Mouse (Mus musculus) gastrocnemius, postnatal 4 days (tissue): ENCODE data around the gene Sost. TPM values are rescaled to one million over a fixed set of nuclear protein-coding genes. Genes with fewer than 3 reads are reported as not detected.

Experiments used
- DNase-seq, 2 experiments: peaks; one replicate each; pipeline ENCODE4 v3.0.0; 2021 to 2022; ENCODE audit warnings: low spot score in 2 of 2, mixed read lengths in 2 of 2
- total RNA-seq, 2 experiments: library from RNA; stranded (reverse); gene quantifications; 2 replicates each; pipeline ENCODE4 v1.2.3; 2021

The Sost gene
- total RNA-seq, 2 experiments from 2014 or later: 0.16 TPM; not detected in 1

DNA sequence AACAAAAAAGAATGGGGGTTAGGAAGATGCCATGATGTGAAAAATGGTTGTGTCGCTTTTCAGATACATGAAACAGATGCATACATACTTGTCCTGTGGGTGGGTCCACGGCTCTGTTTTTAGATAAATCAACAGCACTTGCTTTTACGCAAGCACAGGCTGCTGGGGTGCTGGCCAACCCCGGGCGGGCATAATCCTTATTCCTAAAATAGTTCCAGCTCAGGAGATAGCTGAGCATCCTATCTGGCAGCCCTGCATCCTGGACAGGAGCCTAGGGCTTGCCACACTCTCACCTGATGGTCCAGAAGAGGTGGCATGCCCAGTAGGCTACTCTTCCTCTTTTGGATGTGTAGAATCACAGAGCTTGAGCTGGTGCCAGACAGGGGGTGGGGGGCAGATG lies 16.8 kb downstream of the Sost start:
- no peak for DNase-seq

DNA sequence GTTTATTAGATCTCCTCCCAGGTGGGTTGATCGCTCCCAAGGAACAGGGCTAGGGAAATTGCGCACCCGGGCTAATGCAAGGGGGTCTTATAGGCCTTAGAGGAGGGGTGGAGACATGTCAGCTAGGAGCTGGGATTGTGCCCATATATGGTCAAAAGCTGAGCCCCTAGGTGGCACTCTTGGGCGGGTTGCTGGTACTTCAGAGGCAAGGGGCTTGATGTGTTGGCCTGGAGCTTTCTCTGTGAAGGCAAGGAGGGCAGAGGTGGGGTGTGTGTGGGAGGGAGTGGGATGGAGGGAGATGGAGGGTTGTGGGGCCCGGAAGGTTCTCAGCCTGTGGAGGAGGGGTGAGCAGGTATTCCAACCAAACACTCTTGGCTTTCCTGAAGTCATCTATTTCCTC lies 20.3 kb downstream of the Sost start:
- no peak for DNase-seq

DNA sequence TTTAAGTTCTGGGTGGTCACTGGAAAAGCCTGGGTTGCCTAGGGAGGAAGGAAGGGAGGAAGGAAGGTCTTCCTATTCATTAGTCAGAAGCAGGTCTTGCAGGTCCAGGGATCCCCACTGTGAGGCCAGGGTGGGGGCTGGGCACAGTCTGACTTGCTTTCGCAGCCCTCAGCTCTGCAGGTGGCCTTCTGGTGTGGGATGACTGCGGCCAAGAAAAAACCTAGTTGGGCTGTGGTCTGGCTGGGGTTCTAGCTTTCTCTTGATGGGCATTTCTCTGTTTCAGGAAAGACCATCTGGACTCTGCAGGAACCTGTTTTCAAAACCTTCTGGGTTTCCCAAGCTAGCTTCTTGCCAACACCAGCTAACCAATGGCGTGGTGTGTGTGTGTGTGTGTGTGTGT lies 23.8 kb downstream of the Sost start:
- DNase-seq: no peak

DNA sequence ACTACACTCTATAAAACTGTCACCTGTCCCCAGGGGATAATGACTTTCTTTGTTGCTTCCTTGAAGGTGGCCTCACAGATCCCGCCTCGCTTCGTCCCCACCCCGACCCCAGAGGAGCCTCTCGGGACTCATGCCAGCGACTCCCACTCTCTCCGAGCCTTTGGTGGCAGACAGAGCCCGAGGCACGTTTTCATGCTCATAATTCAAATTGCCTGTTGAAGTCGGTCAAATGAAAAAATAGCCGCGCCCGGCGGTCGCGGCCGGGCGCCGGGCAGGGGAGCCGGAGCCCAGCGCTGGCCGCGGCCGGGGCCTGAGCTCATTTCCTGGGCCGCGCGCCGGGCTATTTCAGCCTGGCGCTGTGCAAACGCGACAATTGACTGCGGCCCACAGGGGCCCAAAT lies 29.7 kb downstream of the Sost start:
- DNase-seq: peak in 1 of 2 experiments; percentile 33

DNA sequence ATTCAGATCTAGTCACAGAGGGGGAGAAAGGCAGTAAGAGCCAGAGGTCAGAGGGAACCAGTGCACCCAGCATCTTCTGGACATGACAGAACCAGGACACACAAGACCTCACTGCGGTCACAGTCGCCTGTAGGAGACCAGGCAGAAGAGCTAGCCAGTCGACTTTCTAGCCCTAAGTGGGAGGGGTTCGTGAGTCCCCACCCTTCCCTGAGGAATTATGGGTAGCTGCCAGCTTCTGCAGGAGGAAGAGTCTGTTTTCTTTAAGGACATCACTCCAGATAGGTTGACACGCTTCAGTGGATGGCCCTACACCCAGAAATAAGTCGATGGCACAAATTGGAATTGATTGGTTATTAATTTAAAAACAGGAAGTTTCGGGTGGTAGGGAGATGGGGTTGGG lies 30.4 kb downstream of the Sost start:
- DNase-seq: no peak

DNA sequence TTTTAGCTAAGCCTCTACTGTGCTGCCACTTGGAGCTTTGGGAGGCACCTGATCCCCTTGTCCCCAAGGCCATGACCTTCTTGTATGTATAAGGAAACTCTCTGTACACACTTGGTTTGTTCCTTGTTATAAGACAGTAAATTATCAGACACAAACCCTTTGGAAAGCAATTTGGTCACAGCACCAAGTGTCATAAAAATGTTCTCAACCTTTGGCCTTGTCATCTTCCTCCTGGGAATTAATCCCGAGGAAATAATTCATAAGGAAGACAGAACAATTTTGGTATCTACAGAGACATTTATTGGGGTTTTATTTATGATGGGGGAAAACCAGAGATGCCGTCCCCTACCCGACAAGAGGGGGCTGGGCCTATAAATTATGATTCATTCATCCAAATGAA lies 31.1 kb downstream of the Sost start:
- no peak for DNase-seq

DNA sequence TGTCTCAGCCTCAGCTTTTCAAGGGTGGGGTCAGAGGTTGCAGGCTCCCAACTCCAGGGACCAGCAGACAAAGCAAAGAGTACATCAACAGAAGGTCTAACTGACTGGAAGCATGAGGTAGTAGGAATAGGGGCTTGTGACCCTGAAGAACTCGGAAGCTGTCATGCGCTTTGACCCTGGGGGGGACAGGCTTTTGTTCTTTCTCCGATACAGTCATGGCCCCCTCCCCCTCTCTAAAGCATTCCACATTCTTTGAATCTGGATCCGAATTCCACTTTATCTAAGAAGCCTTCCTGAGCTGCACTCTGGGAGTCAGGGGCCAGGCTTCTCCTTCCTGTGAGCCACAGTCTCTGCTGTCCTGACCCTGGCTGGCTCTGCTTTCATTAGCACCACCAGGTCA lies 34.8 kb downstream of the Sost start:
- no peak for DNase-seq

DNA sequence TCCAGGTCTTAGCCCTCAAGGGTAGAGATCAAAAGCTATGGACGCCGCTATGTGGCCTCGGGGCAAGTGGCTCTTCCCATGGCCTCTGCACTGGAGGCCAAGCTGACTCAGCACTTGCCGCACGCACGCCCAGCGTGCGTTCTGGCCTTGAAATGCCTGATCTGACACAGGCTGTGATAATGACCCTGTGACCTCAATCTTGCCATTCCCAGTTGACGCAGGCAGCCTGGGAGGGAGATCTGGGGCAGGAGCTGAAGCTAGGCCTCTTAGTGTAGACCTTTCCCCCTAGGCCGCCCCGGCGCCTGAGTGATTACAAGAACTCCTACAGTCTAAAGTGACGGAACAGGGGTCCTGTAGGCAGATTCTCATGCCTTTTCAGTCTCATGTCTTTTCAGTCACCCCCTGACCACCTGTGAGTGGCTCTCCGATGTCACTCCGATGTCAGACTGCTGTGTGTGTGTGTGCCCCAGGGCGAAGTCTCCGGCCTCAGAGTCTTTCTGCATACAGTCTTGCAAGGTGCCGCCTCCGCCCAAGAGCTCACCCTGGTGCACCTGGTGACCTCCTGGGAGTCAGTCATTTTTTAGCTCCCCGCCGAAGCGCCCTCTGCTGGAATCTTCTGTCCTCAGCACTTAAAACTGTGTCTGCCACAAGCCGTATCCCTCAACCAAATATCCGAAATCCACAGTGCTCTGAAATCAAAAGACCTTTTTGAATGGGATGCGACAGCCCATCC lies 38.6 kb downstream of the Sost start:
- no peak for DNase-seq

DNA sequence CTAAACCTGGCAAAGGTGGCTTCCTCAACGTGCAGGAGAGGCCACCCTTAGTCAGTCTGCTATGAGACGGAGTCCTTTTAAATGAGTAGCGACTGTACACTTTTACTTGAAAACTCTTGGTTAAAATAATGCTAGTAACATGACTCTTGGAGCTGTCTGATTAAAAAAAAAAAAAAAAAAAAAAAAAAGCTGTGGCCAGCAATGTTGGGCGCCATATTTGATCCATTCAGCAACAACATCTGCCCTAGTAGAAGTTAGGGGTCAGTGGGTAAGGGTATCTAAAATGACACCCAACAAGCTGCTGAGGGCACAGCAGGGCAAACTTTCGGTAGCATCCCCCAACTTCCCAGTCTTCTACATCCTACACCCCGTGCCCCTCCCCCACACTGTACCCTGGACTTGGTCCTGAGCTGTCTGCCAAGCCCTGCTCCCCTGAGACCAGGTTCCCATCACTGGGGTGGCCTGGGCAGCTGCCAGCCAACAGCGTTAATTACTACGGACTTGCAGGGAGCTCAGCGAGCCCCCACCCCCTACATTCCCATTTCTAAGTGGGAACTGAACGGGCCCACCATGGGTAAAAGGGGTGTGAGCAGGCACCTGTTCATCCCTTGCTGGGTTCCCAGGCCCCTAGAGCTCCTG lies 39.7 kb downstream of the Sost start:
- no peak for DNase-seq

DNA sequence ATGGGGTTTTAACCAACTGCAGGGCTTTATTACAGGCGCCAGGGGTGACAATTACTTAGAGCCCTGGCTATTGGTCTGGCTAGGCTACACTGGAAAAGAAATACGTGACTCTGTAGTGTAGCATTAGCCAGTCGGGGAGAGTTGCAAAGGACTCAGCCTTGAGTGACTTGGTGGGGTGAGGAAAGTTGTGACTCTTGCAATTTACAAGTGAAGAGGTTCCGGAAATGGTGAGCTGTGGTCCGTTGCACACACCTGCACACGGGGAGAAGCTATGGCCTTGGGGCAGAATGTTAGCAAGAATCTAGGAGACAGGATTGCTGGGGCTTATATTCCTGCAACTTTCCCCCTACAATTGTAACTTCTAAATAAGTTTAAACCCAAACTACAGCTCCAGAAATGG lies 41.2 kb downstream of the Sost start:
- no peak for DNase-seq

DNA sequence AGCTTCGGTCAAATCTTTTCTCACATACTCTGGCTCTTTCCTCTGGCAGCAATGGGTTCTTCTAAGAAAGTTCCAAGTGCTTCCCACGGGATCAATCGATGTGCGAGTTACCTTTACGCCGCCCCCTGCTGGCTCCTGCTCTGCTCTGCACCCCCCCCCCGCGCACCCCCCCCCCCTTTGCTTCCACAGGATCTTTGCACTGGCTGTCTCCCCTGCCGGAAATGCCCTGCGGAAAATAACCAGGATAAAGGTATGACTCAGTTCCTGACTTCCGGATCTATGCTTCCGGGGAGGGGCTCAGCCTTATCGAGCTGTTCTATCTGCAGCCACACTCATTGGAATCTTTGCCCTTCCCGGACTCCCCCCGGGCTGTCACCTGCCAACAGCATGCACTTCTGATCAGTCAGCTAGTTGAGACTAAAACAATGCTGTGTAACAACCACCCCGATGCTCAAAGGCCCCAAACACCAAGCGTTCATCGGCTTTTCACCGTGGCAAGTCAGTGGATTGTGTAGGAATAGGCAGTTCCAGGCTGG lies 42.3 kb downstream of the Sost start:
- DNase-seq: no peak

DNA sequence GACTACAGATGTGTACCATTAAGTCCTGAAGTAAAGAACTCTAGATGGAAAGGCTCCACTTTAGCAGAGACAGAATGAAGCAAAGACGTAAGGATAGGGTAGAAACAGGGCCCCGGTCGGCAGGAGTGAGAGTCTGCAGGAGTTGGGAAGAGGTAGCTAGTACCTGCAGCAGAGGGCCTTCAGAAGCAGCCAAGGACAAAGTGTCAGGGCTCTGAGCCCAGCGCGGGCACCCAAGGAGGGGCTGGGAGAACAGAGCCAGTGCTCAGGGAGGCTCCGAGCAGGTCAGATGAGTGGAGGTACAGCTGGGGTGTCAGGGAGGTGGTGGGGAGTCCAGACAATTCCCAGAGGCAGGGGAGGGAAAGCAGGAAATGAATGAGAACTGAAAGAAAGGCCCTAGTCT lies 42.8 kb downstream of the Sost start:
- no peak for DNase-seq

DNA sequence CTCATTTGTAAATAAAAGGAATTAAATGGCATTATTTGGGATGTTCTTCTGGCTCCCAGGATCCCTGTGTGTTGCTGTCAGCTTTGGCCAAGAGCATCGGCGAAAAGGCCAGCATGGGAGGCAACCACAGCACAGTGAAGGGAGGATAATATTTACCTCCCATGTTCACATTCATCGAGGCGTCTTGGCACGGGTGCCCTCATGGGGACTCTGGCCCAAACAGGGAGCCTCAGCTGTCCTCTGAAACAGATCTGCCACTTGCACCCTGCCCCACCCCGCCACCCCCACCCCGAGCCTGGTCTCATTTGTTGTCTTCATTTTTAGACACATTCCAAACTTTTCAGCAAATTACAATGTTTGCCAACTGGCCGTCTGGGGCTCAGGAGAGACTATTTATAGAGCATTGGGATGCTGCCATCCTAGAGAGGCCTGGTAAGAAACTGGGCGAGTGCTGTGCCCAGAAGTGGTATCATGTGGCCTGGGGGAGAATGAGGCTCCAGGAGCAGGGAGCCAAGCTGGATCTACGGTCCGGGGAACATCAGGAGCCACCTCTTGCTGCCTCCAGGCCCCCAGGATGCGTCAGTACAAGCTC lies 45.4 kb downstream of the Sost start:
- DNase-seq: peak in 1 of 2 experiments; percentile 24

DNA sequence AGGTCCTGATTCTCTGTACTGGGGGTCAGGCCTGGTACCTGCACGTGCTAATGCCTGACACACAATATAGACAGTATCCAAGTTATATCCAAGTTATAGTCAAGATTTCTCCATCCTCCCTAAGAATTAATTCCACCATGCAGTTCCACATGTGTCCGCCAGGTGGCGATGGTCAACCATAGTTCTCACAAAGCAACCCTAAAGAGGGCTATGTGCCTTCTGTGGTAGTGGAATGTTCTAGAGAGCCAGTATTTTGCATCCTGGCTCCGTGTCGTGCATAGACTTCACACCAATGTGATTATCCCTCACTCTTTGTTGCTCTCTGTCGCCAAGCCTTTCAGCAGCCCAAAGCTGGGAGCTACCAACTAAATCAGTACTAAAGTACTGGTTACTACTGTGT lies 47.2 kb downstream of the Sost start:
- DNase-seq: peak; percentile 50 to 76

DNA sequence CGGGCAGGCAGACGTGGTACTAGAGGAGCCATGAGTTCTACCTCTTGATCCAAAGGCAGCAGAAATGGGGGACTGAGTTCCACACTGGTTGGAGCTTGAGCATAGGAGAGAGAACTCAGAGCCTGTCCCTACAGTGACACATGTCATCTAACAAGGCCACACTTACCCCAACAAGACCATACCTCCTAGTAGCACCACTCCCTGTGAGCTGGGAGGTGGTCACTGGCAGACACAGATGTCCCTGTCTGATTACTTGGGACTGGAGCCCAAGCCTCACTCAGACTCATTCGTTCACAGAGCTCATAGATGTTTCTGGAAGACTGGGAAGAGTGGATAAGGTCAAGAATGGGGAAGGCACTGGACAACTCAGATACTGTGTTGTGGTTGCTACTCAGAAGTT lies 48.2 kb downstream of the Sost start:
- no peak for DNase-seq

DNA sequence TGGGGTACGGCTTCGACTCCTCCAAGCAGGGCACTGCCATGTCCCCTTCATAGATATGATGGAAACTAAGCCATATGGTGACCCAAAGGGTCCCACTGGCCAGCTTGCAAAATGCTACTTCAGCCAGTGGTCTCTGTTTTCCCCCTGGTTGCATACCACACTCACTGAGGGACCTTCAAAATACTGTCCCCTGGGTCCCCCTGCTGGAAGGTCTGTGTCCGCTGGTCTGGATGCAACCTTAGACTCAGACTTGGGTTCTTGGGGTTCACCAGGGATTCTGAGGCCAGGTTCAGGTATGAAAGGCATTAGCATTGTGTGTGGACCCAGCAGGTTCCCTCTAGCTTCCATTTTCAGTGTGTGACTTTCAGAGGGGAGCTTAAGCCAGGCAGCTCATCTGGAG lies 50.0 kb downstream of the Sost start:
- no peak for DNase-seq

DNA sequence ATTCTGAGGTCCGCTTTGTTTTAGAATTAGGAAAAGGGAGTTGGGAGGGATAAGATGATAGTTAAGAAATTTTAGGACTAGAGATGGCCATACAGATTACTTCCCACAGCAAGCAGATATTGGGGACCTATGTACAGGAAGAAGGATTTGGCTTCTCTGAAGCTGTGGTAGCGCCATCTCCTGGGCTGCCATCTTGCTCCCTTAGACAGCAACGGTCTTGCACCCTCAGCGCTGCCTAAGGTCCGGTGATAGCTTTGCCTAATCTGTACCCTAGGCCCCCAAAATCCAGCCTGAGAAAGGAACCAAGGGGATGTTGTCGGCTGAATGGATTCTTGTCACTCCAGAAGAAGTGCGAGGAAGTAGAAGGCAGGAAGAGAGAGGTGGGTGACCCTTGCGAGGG lies 53.2 kb downstream of the Sost start:
- DNase-seq: no peak

Other genes with a start within 250 kb of the Sost start
- gene Dhx8, start 234.1 kb downstream of the Sost start, total RNA-seq: 10 to 100 TPM; 22.2 to 22.8 TPM
- gene Etv4, start 181.6 kb downstream of the Sost start, total RNA-seq: 10 to 100 TPM; 11.3 to 15.9 TPM
- 10 to 100 TPM; 17.7 to 20.4 TPM for gene Meox1, start 72.6 kb downstream of the Sost start, total RNA-seq
- not detected for gene Cfap97d1, start 17.3 kb upstream of the Sost start, total RNA-seq
- gene Dusp3, start 20.0 kb upstream of the Sost start, total RNA-seq: 100 to 1,000 TPM; 140 to 145 TPM
- 10 to 100 TPM; 55.8 to 95.9 TPM for gene Mpp3, start 61.4 kb upstream of the Sost start, total RNA-seq
- gene Cd300lg, start 74.5 kb upstream of the Sost start, total RNA-seq: 10 to 100 TPM; 12.8 to 13.2 TPM
- 1 to 10 TPM; 1.7 to 2.5 TPM for gene Mpp2, start 121.5 kb upstream of the Sost start, total RNA-seq
- not detected for gene Ppy, start 134.3 kb upstream of the Sost start, total RNA-seq
- gene Pyy, start 140.8 kb upstream of the Sost start, total RNA-seq: not detected
- gene Nags, start 178.5 kb upstream of the Sost start, total RNA-seq: under 1 TPM in 1 of 2 experiments, not detected in 1; 0.13 TPM
- 10 to 100 TPM; 15.1 to 16.1 TPM for gene Tmem101, start 189.4 kb upstream of the Sost start, total RNA-seq
- 10 to 100 TPM; 75.1 to 78.3 TPM for gene Lsm12, start 218.3 kb upstream of the Sost start, total RNA-seq
- gene G6pc3, start 222.6 kb upstream of the Sost start, total RNA-seq: 10 to 100 TPM; 28.1 to 32.0 TPM